Mouse (Mus musculus) cerebellum, adult 18-20 months (tissue): ENCODE measurements at regions not wholly inside any gene's neighbourhood (a gene's known extent, or its start where the extent isn't known, plus 50 kb on each side); places are given as distances from the start of the nearest gene placed in this dataset.

ENCODE experiments used
- DNase-seq, 2 experiments: peaks; one replicate each; pipeline ENCODE4 v3.0.0; 2021

DNA sequence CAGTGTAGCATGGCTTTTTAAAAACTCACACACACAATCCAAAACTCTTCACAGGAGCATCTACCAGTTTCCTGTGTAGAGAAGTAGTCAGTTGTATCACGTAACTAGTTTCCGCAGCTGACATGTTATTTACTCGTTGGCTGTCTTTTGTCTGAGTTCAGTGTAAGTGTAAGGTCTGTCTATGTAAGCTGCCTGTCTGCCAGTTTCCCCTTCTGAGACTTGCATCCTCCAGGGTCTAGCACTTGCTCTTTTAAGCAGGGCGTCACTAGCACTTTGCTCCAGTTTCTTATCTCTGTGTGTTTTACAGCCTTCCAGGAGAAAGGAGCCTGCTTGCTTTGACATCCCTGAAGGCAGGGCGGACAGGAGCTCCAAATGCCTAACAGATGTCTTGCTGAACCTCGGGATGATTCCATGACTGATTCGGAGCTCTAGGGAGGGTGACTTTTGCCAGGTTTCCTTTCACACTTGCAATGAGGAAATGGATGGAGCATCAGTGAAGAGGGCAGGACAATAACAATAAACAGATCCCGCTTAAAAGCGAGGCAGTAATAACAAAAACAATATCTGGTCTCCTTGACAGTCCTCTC, 131.2 kb upstream of the Osr1 start:
- DNase-seq: no peak

DNA sequence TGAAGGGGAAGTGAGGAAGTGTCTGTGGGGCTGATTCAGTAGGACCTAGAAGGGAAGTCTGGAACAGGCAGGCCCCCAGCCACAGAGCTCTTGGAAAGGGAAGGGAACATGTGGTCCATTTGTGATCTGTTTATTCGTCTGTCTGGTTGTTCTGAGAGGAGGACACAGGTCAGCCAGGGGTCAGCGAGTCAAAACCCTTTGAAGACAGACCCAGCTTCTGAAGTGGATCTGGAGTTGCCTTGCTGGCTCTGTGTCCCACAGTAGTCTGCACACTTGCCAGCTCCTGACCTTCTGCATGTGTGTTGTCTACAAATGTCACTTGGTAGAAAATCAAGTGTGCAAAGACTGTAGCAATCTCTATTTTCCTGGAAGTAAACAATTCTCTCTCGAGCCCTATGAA, 119.3 kb upstream of the Osr1 start:
- DNase-seq: no peak

DNA sequence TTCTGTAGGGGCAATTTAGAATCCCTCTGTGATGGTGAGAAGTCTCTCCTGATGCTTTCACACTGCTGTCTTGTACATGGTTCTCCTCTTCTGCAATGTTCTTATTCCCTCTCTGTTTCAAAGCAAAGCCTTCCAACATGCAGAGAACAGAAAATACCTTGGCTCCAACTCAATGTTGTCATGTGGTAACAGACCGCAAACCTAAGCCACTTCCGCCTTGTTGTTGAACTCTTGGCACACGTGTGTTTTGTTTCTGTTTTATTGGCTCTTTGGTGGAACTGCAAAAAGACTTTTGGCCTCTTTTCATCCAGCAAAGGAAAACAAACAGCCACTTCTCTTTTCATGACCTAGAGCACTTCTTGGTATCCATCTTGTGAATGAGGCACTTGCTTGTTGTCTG, 109.7 kb upstream of the Osr1 start:
- no peak for DNase-seq

DNA sequence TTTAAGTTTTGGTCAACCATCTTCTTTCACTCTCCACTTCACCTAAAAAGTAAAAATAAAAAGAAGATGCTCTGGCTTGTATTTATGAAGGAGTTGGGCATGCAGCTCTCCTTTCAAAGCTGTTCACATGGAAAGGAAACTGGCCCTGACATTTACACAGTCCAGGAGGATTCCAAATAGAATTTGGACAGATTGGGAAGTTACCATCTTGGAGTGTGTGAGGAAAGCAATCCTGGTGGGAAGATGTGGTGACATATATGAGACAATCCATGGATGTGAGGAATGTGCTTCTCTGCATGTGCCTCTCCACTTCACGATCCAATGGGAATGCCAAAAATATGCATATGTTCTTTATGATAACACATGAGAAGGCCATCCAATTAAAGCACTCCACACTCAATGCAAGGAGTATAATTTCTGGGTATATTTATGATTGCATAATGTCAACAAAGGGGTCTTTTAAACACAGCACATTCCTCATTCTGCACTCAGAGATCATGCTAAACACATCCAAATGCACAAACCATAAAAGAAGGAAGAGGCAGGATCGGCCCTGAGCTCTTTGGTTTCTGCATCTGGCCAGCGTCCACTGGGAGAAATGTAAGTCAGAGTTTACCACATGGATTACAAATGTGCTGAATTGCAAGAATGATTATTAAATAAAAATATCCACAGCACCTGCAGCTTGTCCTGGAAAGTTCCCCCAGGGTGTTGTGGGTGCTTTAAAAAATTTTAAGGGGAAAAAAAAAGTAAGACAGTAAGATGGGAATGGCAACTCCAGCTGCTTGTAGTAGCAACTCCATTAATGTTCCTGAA, 100.1 kb upstream of the Osr1 start:
- DNase-seq: no peak

DNA sequence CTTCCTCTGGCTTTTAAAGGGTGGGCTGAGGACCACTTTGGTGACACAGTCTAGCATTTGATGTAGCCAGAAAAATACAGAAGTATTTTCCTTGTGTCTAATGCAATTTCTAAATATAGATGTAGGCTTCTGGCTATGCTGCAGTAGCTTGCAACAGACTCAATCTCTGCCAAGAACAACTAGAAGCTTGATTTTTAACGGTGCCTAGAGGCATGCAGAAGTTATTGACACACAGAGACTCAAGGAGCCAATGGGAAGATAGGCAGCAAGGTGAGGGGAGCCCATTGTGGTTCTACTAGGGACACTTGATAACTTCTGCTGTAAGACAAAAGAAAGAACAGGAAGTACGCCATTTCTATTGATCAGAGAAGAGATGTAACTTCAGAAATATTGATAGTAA, 94.1 kb upstream of the Osr1 start:
- DNase-seq: no peak

DNA sequence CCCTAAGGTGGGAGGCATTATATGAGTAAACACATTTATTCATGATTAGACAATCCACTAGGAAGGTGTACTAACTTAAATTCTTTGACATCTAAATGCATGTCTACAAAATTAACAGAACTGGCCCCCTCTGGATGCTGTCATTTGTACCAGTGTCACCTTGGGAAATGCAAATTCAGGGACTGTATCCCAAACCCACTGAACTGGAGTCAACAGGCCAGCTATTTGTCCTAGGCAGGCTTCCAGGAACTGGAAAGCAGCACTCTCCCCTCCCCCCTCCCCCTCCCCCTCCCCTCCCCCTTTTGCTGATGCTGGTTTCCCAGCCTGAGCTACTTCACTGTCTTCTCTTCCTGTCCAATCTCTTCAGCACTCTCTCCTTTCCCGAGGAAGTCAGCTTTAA, 91.7 kb upstream of the Osr1 start:
- DNase-seq: no peak

DNA sequence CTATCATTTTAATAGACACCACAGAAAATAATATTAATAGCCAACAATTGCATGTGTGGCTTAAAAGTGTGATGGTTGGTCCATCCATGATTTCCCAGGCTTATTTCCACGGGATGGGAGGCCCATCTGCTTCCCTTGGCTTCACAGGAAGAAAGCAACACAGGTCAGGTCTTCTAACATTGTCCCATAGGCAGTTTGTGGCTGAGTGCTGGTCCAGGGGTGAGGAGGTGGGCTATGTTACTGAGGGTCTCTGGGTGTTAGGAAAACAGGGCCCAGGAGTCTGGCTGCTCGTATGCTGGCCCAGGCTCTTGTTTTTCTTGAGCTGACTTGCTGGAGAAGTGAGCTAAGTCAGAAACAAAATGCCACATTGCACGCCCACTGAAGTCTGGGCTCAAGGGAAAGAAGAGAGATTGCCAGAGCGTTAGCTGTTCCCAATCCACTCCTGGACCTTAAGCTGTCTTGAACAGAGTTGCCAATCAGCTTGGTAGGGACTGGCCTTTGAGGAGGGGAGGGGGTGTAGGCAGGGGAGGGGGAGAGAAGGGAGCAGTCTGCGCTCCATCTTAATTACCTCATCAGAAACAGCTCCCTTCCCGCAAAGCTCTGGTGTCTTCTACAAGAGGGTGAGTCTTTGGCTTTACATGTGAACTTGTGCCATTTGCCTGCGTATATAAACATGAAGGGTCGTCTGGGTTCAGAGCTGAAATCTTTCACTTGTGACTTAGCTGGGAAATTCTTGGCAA, 82.1 kb upstream of the Osr1 start:
- DNase-seq: no peak

DNA sequence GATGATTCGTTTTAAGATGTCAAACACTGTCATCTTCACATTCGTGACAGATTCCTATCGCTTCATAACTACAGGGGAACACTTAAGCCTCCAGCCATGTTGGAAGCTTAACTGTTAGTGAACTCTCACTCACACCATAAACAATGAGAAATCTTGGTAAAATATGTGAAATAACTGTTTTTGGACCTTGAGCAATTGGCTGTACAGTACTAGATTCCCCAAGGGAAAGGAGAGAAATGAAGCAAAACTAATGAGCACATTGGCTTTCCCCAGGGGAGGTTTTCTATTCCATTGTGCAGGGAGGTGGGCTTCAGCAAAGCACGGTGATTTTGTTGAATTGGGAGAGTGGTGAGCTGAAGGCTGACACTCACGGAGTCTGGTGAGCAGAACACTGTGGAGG, 56.0 kb upstream of the Osr1 start:
- no peak for DNase-seq

DNA sequence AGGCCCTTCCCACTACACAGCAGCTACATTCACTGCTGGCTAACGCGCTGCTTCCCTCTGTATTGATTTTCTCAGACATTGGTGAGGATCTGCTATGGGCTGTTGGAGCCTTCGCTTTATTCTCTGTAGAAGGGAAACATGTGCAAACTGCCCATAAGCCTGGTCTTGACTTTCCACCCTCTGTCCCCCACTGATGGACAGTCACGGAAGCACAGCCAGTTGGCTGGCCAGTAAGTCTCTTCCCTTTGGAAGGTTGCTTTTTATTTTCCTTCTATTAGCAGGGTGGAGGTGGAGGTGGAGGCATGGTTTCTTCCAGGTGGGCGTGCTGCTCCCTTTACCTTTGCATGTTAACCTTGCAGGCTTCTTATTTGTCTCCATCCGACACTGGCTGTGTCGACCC, 51.1 kb upstream of the Osr1 start:
- no peak for DNase-seq

DNA sequence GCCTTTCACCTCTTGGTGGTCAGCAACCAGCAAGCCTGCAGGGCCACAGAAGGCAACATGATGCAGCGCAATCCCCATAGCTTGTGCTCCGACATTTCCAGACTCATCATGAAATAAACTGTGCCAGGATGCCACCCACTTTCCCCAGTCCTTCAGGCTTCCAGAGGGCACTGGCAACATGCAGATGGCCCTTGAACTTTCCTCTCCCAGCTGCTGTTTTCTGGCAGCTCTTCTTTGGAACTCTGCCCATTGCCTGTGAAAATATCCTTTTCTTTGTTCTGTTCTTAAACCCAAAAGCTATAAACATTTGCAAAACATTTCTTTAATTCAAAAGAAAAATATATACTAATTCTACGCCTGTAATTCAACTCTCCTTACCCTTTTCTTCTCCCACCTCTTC, 50.6 kb upstream of the Osr1 start:
- no peak for DNase-seq
